Mouse (Mus musculus): ENCODE data around the gene Cnpy3. TPM values are rescaled to one million over a fixed set of nuclear protein-coding genes. Genes with fewer than 3 reads are reported as not detected.

The Cnpy3 gene
- polyA plus RNA-seq, 1 experiment from 2014 or later = 62.5 TPM

DNA sequence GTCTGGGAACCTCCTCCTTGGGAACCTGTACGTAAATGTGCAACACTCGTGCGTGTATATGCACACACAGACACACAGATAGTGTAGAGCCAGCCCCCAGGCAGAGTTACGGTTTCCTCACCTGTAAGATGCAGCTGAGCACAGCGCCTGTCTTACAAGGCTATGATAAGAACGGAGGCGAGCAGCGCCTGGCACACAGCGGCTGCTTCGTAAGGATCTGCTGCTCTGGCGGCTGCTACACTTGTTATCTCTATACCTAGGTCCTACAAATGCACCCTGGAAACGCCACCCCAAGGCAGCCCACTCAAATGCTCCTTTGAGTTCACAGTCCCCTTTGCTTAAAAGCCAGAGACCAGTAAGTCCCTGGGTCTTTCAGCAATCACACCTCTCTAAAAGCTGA, 61.3 kb downstream of the Cnpy3 start:
- no peak overlapping the region for H3K27ac ChIP-seq (ENCODE audit: low read depth, low read length)
- WGBS = 94% methylated on average over 12 of the region's 12 CpGs
- H3K4me2 ChIP-seq (ENCODE audit: low read depth, low read length) = no peak overlapping the region
- peaks cover 12% of the 10 kb centered on the region; the same call in 1 of the 2 replicates for H3K36me3 ChIP-seq (ENCODE audit: control insufficient read depth, insufficient read depth, low read length)
- no peaks in the 10 kb centered on the region for H3K9me3 ChIP-seq (ENCODE audit: control insufficient read depth, low read length)
- no peaks in the 10 kb centered on the region for H3K27me3 ChIP-seq (ENCODE audit: control insufficient read depth, insufficient read depth, low read length)
- no peak overlapping the region for H3K4me3 ChIP-seq (ENCODE audit: low read depth, low read length)
- ATAC-seq (ENCODE audit: low read depth) = no peak
- no peak overlapping the region for H3K9ac ChIP-seq (replicated peaks; ENCODE audit: low read depth, low read length)
- no peaks in the 10 kb centered on the region for H3K4me1 ChIP-seq (ENCODE audit: control insufficient read depth, insufficient read depth, low read length)

DNA sequence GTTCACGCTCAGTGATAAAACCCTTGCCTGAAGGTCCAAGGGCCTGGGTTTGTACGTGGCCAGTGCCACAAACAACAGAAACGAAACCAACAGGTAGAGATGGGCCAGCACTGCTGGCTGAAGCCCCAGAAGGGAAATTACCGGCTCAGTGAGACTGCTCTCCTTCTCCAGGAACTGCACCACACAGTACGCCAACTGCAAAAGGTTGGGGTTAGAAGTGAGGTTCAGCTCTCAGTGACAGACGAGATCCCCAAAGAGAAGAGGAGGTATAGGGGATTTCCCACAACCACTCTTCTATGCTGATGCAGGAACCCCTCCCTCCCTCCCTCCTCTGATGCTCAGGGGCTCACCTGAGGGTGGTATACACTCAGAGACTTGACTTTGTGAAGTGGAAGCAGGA, 66.1 kb downstream of the Cnpy3 start:
- H3K27ac ChIP-seq (ENCODE audit: low read depth, low read length) = no peak overlapping the region
- no peak overlapping the region for H3K4me3 ChIP-seq (ENCODE audit: low read depth, low read length)
- no peak for ATAC-seq (ENCODE audit: low read depth)
- H3K9me3 ChIP-seq (ENCODE audit: control insufficient read depth, low read length) = no peaks in the 10 kb centered on the region
- H3K4me2 ChIP-seq (ENCODE audit: low read depth, low read length) = no peak overlapping the region
- peaks cover 33% of the 10 kb centered on the region for H3K36me3 ChIP-seq (ENCODE audit: control insufficient read depth, insufficient read depth, low read length)
- 97% methylated on average over 6 of the region's 6 CpGs for WGBS
- no peaks in the 10 kb centered on the region for H3K27me3 ChIP-seq (ENCODE audit: control insufficient read depth, insufficient read depth, low read length)
- H3K9ac ChIP-seq (replicated peaks; ENCODE audit: low read depth, low read length) = no peak overlapping the region
- H3K4me1 ChIP-seq (ENCODE audit: control insufficient read depth, insufficient read depth, low read length) = peaks cover 7% of the 10 kb centered on the region

Other genes starting within 250 kb of the Cnpy3 start
- gene Cul9, start 205.8 kb downstream of the Cnpy3 start, polyA plus RNA-seq (2014; fragmentation: Nextera tagmentation; extraction: Ambion mirVana) = 15.7 and 18.5 TPM in 2 replicates
- gene Srf, start 196.0 kb downstream of the Cnpy3 start, polyA plus RNA-seq (2014; fragmentation: Nextera tagmentation; extraction: Ambion mirVana) = 5.4 and 5.5 TPM in 2 replicates
- 7.9 and 23.7 TPM in 2 replicates for gene Ptk7, start 122.7 kb downstream of the Cnpy3 start, polyA plus RNA-seq (2014; fragmentation: Nextera tagmentation; extraction: Ambion mirVana)
- gene Klc4, start 106.2 kb downstream of the Cnpy3 start, polyA plus RNA-seq (2014; fragmentation: Nextera tagmentation; extraction: Ambion mirVana) = 27.7 and 32.1 TPM in 2 replicates
- 59.9 and 64.4 TPM in 2 replicates for gene Mrpl2, start 106.0 kb downstream of the Cnpy3 start, polyA plus RNA-seq (2014; fragmentation: Nextera tagmentation; extraction: Ambion mirVana)
- gene Cul7, start 101.9 kb downstream of the Cnpy3 start, polyA plus RNA-seq (2014; fragmentation: Nextera tagmentation; extraction: Ambion mirVana) = 30.1 and 33.8 TPM in 2 replicates
- 44.7 and 49.6 TPM in 2 replicates for gene Rrp36, start 77.9 kb downstream of the Cnpy3 start, polyA plus RNA-seq (2014; fragmentation: Nextera tagmentation; extraction: Ambion mirVana)
- gene Mea1, start 73.4 kb downstream of the Cnpy3 start, polyA plus RNA-seq (2014; fragmentation: Nextera tagmentation; extraction: Ambion mirVana) = 263 and 301 TPM in 2 replicates
- gene Klhdc3, start 71.3 kb downstream of the Cnpy3 start, polyA plus RNA-seq (2014; fragmentation: Nextera tagmentation; extraction: Ambion mirVana) = 151 and 161 TPM in 2 replicates
- 69.9 and 83.9 TPM in 2 replicates for gene Ppp2r5d, start 47.1 kb downstream of the Cnpy3 start, polyA plus RNA-seq (2014; fragmentation: Nextera tagmentation; extraction: Ambion mirVana)
- 18.2 and 22.1 TPM in 2 replicates for gene Pex6, start 40.8 kb downstream of the Cnpy3 start, polyA plus RNA-seq (2014; fragmentation: Nextera tagmentation; extraction: Ambion mirVana)
- gene Gnmt, start 23.0 kb downstream of the Cnpy3 start, polyA plus RNA-seq (2014; fragmentation: Nextera tagmentation; extraction: Ambion mirVana) = 2.1 TPM in 2 replicates
- gene Ptcra, start 11.5 kb upstream of the Cnpy3 start, polyA plus RNA-seq (2014; fragmentation: Nextera tagmentation; extraction: Ambion mirVana) = 0.32 TPM in 1 of 2 replicates, not detected in the other
- 58.3 and 60.4 TPM in 2 replicates for gene 2310039H08Rik, start 20.4 kb upstream of the Cnpy3 start, polyA plus RNA-seq (2014; fragmentation: Nextera tagmentation; extraction: Ambion mirVana)
- gene Rpl7l1, start 30.5 kb upstream of the Cnpy3 start, polyA plus RNA-seq (2014; fragmentation: Nextera tagmentation; extraction: Ambion mirVana) = 69.9 and 82.1 TPM in 2 replicates
- 10.8 and 11.5 TPM in 2 replicates for gene Bicral, start 106.3 kb upstream of the Cnpy3 start, polyA plus RNA-seq (2014; fragmentation: Nextera tagmentation; extraction: Ambion mirVana)
- gene Tbcc, start 138.5 kb upstream of the Cnpy3 start, polyA plus RNA-seq (2014; fragmentation: Nextera tagmentation; extraction: Ambion mirVana) = 62.1 and 65.4 TPM in 2 replicates
- not detected in 2 replicates for gene Prph2, start 158.2 kb upstream of the Cnpy3 start, polyA plus RNA-seq (2014; fragmentation: Nextera tagmentation; extraction: Ambion mirVana)

Data from neural tube, embryonic 14.5 days (tissue).